In the genomic region with DNA sequence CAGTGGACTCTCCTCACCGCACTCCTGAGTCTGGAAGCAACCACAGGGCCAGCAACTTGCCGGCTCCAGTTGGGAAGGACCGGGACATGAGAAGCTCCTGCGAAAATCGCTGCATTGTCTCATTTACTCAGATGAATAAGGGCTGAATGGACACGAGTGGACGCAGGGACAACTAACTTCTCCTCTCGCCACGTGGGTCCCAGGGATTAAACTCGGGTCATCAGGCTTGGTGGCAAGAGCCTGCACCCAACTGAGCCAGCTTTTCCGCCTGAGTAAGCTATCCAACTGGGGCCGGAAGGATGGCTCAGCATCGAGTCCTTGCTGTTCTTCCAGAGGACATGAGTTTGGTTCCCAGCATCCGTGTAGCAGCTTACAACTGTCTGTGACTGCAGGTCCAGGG, we compare ENCODE assay signal across 22 mouse cellular contexts.
DNase-seq lines count a peak whose midpoint lies in the region; ATAC-seq and TF ChIP-seq lines count a peak whose summit lies in the region.
"Had no signal": no experiment of that assay in that cellular context is flagged by ENCODE, and none has a peak within 500 bp of the region (broad histone marks: within the 10 kb centered on the region; RNA-seq: fewer than 3 reads in every experiment).

No protein-coding gene starts in this region.

- no peak for TF ChIP-seq CTCF in intestine, postnatal 0 days (IDR thresholded peaks at IDR 0.05; ENCODE audit: low read depth)

- H3K36me3 ChIP-seq in intestine, embryonic 14.5 days (ENCODE audit: control insufficient read depth, insufficient read depth, low read length), result no peaks in the 10 kb centered on the region
- H3K36me3 ChIP-seq in intestine, postnatal 0 days (ENCODE audit: control insufficient read depth, insufficient read depth), result peaks cover 7% of the 10 kb centered on the region; the same call in 1 of the 2 replicates
- no peaks in the 10 kb centered on the region for H3K36me3 ChIP-seq in kidney, embryonic 15.5 days
- H3K36me3 ChIP-seq in limb, embryonic 12.5 days, result no peaks in the 10 kb centered on the region
- H3K36me3 ChIP-seq: forebrain, embryonic 15.5 days; heart, embryonic 12.5 days; heart, embryonic 15.5 days; hindbrain, embryonic 13.5 days had no signal

- H3K27ac ChIP-seq in intestine, embryonic 14.5 days (ENCODE audit: low read depth), result no peak overlapping the region
- H3K27ac ChIP-seq in intestine, postnatal 0 days (ENCODE audit: low read depth, low read length), result no peak overlapping the region
- H3K27ac ChIP-seq in kidney, embryonic 15.5 days, result no peak overlapping the region
- H3K27ac ChIP-seq in limb, embryonic 12.5 days, result peak overlapping the region; percentile 59; the same call in 1 of the 2 replicates
- H3K27ac ChIP-seq: forebrain, embryonic 15.5 days; heart, embryonic 15.5 days; hindbrain, embryonic 13.5 days had no signal

- H3K27me3 ChIP-seq in intestine, embryonic 14.5 days (replicated peaks; ENCODE audit: control insufficient read depth, insufficient read depth, low read length), result no peaks in the 10 kb centered on the region
- no peaks in the 10 kb centered on the region for H3K27me3 ChIP-seq in intestine, postnatal 0 days (replicated peaks; ENCODE audit: control insufficient read depth, insufficient read depth, low read length)
- H3K27me3 ChIP-seq in kidney, embryonic 15.5 days, result no peaks in the 10 kb centered on the region
- peaks cover 16% of the 10 kb centered on the region for H3K27me3 ChIP-seq in limb, embryonic 12.5 days
- H3K27me3 ChIP-seq: forebrain, embryonic 15.5 days; heart, embryonic 12.5 days; heart, embryonic 15.5 days; hindbrain, embryonic 13.5 days had no signal

- no peak for ATAC-seq in intestine, embryonic 14.5 days (replicated peaks; ENCODE audit: low FRiP score, low TSS enrichment, low read depth)
- ATAC-seq in intestine, postnatal 0 days, result no peak
- ATAC-seq in kidney, embryonic 15.5 days (replicated peaks; ENCODE audit: low FRiP score), result no peak
- no peak for ATAC-seq in limb, embryonic 12.5 days (ENCODE audit: insufficient number of reproducible peaks, insufficient read depth, low FRiP score, low TSS enrichment, low read depth)
- ATAC-seq: CD4-positive, CD25-positive, alpha-beta regulatory T cell, adult 4 months; forebrain, embryonic 15.5 days; hindbrain, embryonic 16.5 days had no signal

- H3K9ac ChIP-seq in intestine, embryonic 14.5 days (ENCODE audit: low read length), result no peak overlapping the region
- H3K9ac ChIP-seq in intestine, postnatal 0 days (ENCODE audit: low read depth, low read length), result no peak overlapping the region
- no peak overlapping the region for H3K9ac ChIP-seq in kidney, embryonic 15.5 days
- no peak overlapping the region for H3K9ac ChIP-seq in limb, embryonic 12.5 days (replicated peaks)
- H3K9ac ChIP-seq: forebrain, embryonic 15.5 days; heart, embryonic 12.5 days; heart, embryonic 15.5 days; hindbrain, embryonic 13.5 days had no signal

- 82% methylated on average over 14 of the region's 14 CpGs for WGBS in intestine, embryonic 14.5 days
- WGBS in intestine, postnatal 0 days, result 89% methylated on average over 14 of the region's 14 CpGs
- 71% methylated on average over 14 of the region's 14 CpGs for WGBS in kidney, embryonic 15.5 days
- 73% methylated on average over 14 of the region's 14 CpGs for WGBS in limb, embryonic 12.5 days

- H3K4me3 ChIP-seq in intestine, embryonic 14.5 days (ENCODE audit: low read depth, low read length), result no peak overlapping the region
- H3K4me3 ChIP-seq in intestine, postnatal 0 days (ENCODE audit: low read depth, low read length), result no peak overlapping the region
- no peak overlapping the region for H3K4me3 ChIP-seq in kidney, embryonic 15.5 days (replicated peaks)
- no peak overlapping the region for H3K4me3 ChIP-seq in limb, embryonic 12.5 days (replicated peaks)
- H3K4me3 ChIP-seq: forebrain, embryonic 15.5 days; heart, embryonic 12.5 days; heart, embryonic 15.5 days; hindbrain, embryonic 13.5 days had no signal

- H3K4me2 ChIP-seq in intestine, embryonic 14.5 days (ENCODE audit: low read length), result no peak overlapping the region
- no peak overlapping the region for H3K4me2 ChIP-seq in intestine, postnatal 0 days (replicated peaks; ENCODE audit: low read depth)
- H3K4me2 ChIP-seq in kidney, embryonic 15.5 days, result no peak overlapping the region
- peak overlapping the region; percentile 19 for H3K4me2 ChIP-seq in limb, embryonic 12.5 days
- H3K4me2 ChIP-seq: forebrain, embryonic 15.5 days; heart, embryonic 12.5 days; heart, embryonic 15.5 days; hindbrain, embryonic 13.5 days had no signal

- no peaks in the 10 kb centered on the region for H3K9me3 ChIP-seq in intestine, embryonic 14.5 days (ENCODE audit: control insufficient read depth, low read length)
- H3K9me3 ChIP-seq in intestine, postnatal 0 days (ENCODE audit: control insufficient read depth), result no peaks in the 10 kb centered on the region
- no peaks in the 10 kb centered on the region for H3K9me3 ChIP-seq in kidney, embryonic 15.5 days (replicated peaks)
- H3K9me3 ChIP-seq in limb, embryonic 12.5 days, result no peaks in the 10 kb centered on the region
- H3K9me3 ChIP-seq: forebrain, embryonic 15.5 days; heart, embryonic 12.5 days; heart, embryonic 15.5 days; hindbrain, embryonic 13.5 days had no signal

- H3K4me1 ChIP-seq in intestine, embryonic 14.5 days (replicated peaks; ENCODE audit: control insufficient read depth, insufficient read depth, low read length), result peaks cover 15% of the 10 kb centered on the region
- H3K4me1 ChIP-seq in intestine, postnatal 0 days (replicated peaks; ENCODE audit: control insufficient read depth, insufficient read depth, low read length), result 0 out of 2 replicates have a peak, but pooled peaks cover 4% of the 10 kb centered on the region
- H3K4me1 ChIP-seq in kidney, embryonic 15.5 days, result peaks cover 64% of the 10 kb centered on the region
- peaks cover 70% of the 10 kb centered on the region for H3K4me1 ChIP-seq in limb, embryonic 12.5 days (replicated peaks)

- DNase-seq in intestine, embryonic 14.5 days (ENCODE audit: low spot score), result peak; percentile 49
- peak; percentile 12 for DNase-seq in kidney, postnatal 10 days
- peak; percentile 75 for DNase-seq in retina, postnatal 1 day
- DNase-seq in heart, postnatal 4 days, result no peak
- DNase-seq: adrenal gland, adult 8-10 months; adrenal gland, postnatal 25 days; cerebellum, adult 11-12 months; cerebellum, adult 9-10 months; cerebellum, postnatal 14 days; gastrocnemius, postnatal 25 days; heart, adult 18-20 months; heart, postnatal 10 days; heart, postnatal 36 days had no signal
